Mouse (Mus musculus) embryonic fibroblast, embryonic 13.5 days (primary cell): ENCODE data around the gene Gm10644. TPM values are rescaled to one million over a fixed set of nuclear protein-coding genes. Genes with fewer than 3 reads are reported as not detected.
"Not testable (repeated sequence)": the region's sequence is repeated elsewhere in the genome, so short reads cannot be mapped to it uniquely, and the experiment has no call there.

Experiments
- H3K27ac ChIP-seq: 2 replicates; pipeline ENCODE4 v1.5.1; 2012; ENCODE audit warnings: low read length, control low read depth, inconsistent platforms; ENCODE audit not compliant: insufficient read depth
- H3K4me1 ChIP-seq: 2 replicates; pipeline ENCODE4 v1.6.1; 2011; ENCODE audit warnings: low read length; ENCODE audit not compliant: control insufficient read depth, insufficient read depth
- H3K4me3 ChIP-seq: 2 replicates; pipeline ENCODE4 v1.5.1; 2011; ENCODE audit warnings: mild to moderate bottlenecking, control low read depth, low read length; ENCODE audit not compliant: insufficient read depth
- CTCF ChIP-seq: IDR thresholded peaks from 2 replicates; pipeline ENCODE4 v1.5.1; 2011; ENCODE audit warnings: mild to moderate bottlenecking, control low read depth, low read length, moderate library complexity, borderline replicate concordance; ENCODE audit not compliant: insufficient read depth
- POLR2A ChIP-seq: IDR thresholded peaks from 2 replicates; pipeline ENCODE4 v1.6.1; 2011; ENCODE audit warnings: low read depth, mild to moderate bottlenecking, control low read depth, low read length, moderate library complexity
- polyA plus RNA-seq: library from polyadenylated mRNA; stranded (reverse); fragments of >200 nt; gene quantifications from 2 replicates; pipeline ENCODE4 v1.2.4, GENCODE M21; 2011; ENCODE audit warnings: low read depth; ENCODE audit not compliant: missing spikeins, insufficient read length

The Gm10644 gene
- polyA plus RNA-seq, 1 experiment: not detected

GRCm38 (mm10) chr8:83998231-83999056 lies 43.4 kb upstream of the Gm10644 start:
- Histone ChIP-seq H3K4me3 (peak overlapping the region; percentile 81), H3K4me1 (peaks cover 5% of the 10 kb centered on the region; the same call in 1 of the 2 replicates), H3K27ac (peak overlapping the region; percentile 31; the same call in 1 of the 2 replicates)
- TF ChIP-seq CTCF (0 out of 2 replicates have a peak, but pooled peaks have one; percentile 8), POLR2A (no peak)

- Histone ChIP-seq H3K4me3 (peak within 1 kb of the TSS; percentile 81), H3K27ac (peak within 1 kb of the TSS; percentile 95), H3K4me1 (peaks cover 3% of the 10 kb centered on the region; the same call in 1 of the 2 replicates)
- no peak for TF ChIP-seq POLR2A
- TF ChIP-seq CTCF: no peak
Observed at GRCm38 (mm10) chr8:83997511-83998141, 42.6 kb upstream of the Gm10644 start, which contains the start of gene Samd1. Gene Samd1 (plus strand): TSS chr8:83997672.

- Histone ChIP-seq H3K4me1 (peaks cover 3% of the 10 kb centered on the region; the same call in 1 of the 2 replicates), H3K4me3 (peak overlapping the region; percentile 68), H3K27ac (peak overlapping the region; percentile 95)
- no peak for TF ChIP-seq CTCF
- TF ChIP-seq POLR2A: peak; percentile 92
Observed at GRCm38 (mm10) chr8:83996567-83997505, 41.8 kb upstream of the Gm10644 start.

- Histone ChIP-seq H3K4me3 (peak overlapping the region; percentile 68; the same call in 1 of the 2 replicates), H3K27ac (no peak overlapping the region), H3K4me1 (peaks cover 3% of the 10 kb centered on the region; the same call in 1 of the 2 replicates)
- no peak for TF ChIP-seq POLR2A
- TF ChIP-seq CTCF: no peak
Observed at GRCm38 (mm10) chr8:83995973-83996372, 41.0 kb upstream of the Gm10644 start.

GRCm38 (mm10) chr8:83994030-83994429 lies 39.0 kb upstream of the Gm10644 start:
- TF ChIP-seq POLR2A (no peak), CTCF (no peak)
- no peak overlapping the region for H3K27ac ChIP-seq
- H3K4me1 ChIP-seq: no peaks in the 10 kb centered on the region
- no peak overlapping the region for H3K4me3 ChIP-seq

GRCm38 (mm10) chr8:83992488-83992887 lies 37.5 kb upstream of the Gm10644 start:
- no peak for TF ChIP-seq CTCF
- TF ChIP-seq POLR2A: no peak
- no peak overlapping the region for H3K4me3 ChIP-seq
- H3K4me1 ChIP-seq: no peaks in the 10 kb centered on the region
- H3K27ac ChIP-seq: no peak overlapping the region

- Histone ChIP-seq H3K27ac (no peak overlapping the region), H3K4me1 (no peaks in the 10 kb centered on the region), H3K4me3 (no peak overlapping the region)
- no peak for TF ChIP-seq CTCF
- TF ChIP-seq POLR2A: no peak
Observed at GRCm38 (mm10) chr8:83990170-83990569, 35.2 kb upstream of the Gm10644 start.

GRCm38 (mm10) chr8:83989243-83989642 lies 34.2 kb upstream of the Gm10644 start:
- TF ChIP-seq POLR2A: no peak
- no peak for TF ChIP-seq CTCF
- Histone ChIP-seq H3K27ac (no peak overlapping the region), H3K4me3 (no peak overlapping the region), H3K4me1 (no peaks in the 10 kb centered on the region)

GRCm38 (mm10) chr8:83983222-83983621 lies 28.2 kb upstream of the Gm10644 start:
- not testable (repeated sequence) for H3K4me3 ChIP-seq, H3K4me1 ChIP-seq, H3K27ac ChIP-seq
